Mouse (Mus musculus): ENCODE measurements around the gene Lpp. TPM values are rescaled to one million over a fixed set of nuclear protein-coding genes. Genes with fewer than 3 reads are reported as not detected.

Lpp gene
- polyA plus RNA-seq, 1 experiment from 2014 or later, result 4.8 TPM

- H3K36me3 ChIP-seq (ENCODE audit: control insufficient read depth, insufficient read depth, low read length), result no peaks in the 10 kb centered on the region
- DNase-seq (ENCODE audit: low spot score) (no peak), ATAC-seq (no peak)
- no peaks in the 10 kb centered on the region for H3K27me3 ChIP-seq (replicated peaks; ENCODE audit: control insufficient read depth, insufficient read depth, low read length)
- no peak overlapping the region for H3K4me3 ChIP-seq (ENCODE audit: low read depth, low read length)
- no peaks in the 10 kb centered on the region for H3K4me1 ChIP-seq (ENCODE audit: control insufficient read depth, insufficient read depth, low read length)
- no peak overlapping the region for H3K9ac ChIP-seq (ENCODE audit: low read length)
- no peaks in the 10 kb centered on the region for H3K9me3 ChIP-seq (replicated peaks; ENCODE audit: control insufficient read depth, low read length)
- H3K4me2 ChIP-seq (ENCODE audit: low read length), result no peak overlapping the region
- WGBS, result 94% methylated on average over 2 of the region's 2 CpGs
- no peak overlapping the region for H3K27ac ChIP-seq (ENCODE audit: low read depth, low read length)
Measured at GRCm38 (mm10) chr16:24659049-24659448, 265.7 kb downstream of the Lpp start.

DNA sequence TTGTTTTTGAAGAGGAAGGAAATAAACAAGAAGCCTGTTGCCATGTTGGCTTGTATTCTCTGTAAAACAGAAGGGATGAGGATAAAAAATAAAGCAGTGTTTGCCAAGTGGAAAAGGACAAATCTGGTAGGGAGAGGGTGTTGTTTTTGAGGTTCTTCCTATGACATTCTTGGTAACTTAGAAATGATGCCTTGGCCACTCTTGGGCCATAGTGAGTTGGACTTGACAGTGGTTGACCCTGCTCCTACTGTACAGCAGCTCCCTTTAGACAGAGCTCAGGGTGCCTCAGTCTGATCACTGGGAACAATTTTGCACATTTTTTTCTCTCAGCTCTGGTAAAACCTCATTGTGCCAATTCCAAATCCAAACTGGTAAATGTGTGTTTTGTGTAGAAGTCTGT, 270.8 kb downstream of the Lpp start:
- no peak overlapping the region for H3K4me3 ChIP-seq (ENCODE audit: low read depth, low read length)
- no peaks in the 10 kb centered on the region for H3K36me3 ChIP-seq (ENCODE audit: control insufficient read depth, insufficient read depth, low read length)
- no peak overlapping the region for H3K4me2 ChIP-seq (ENCODE audit: low read length)
- H3K27me3 ChIP-seq (replicated peaks; ENCODE audit: control insufficient read depth, insufficient read depth, low read length), result no peaks in the 10 kb centered on the region
- H3K9me3 ChIP-seq (replicated peaks; ENCODE audit: control insufficient read depth, low read length), result no peaks in the 10 kb centered on the region
- H3K4me1 ChIP-seq (ENCODE audit: control insufficient read depth, insufficient read depth, low read length), result no peaks in the 10 kb centered on the region
- DNase-seq (ENCODE audit: low spot score) (no peak), ATAC-seq (no peak)
- H3K9ac ChIP-seq (ENCODE audit: low read length), result no peak overlapping the region
- no peak overlapping the region for H3K27ac ChIP-seq (ENCODE audit: low read depth, low read length)

DNA sequence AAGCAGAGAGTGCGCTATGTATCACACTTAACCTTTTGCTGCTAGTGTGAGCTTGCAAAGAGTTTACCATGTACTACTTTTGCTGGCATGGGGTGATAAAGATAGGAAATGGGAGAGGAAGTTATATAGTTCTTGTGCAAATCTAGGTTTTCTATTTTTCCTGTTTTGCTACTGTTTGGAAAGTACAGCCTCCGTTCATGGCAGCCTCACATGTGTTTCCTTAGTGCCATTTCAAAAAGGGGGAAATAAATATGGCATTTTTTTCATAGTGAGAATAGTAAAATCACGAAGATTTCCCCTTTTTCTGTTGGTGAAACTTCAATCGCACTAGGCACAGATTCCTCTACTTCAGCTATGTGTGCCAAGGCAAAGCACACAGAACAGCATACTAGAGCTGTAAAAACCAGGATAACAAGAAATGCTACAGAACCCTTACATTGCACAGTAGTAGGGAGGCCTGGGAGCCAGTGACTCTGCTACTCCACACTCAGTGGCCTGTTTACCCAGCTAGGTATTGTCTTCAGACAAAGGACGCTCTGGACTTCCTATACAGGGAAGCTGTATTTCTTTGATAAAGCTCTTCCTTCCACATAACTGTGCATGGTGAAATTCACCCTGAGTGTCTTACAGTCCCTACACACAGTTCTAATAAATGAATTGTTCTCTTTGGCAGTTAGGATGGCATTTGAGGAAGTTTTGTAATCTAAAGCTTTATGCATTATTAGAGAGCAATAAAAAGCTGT, 276.6 kb downstream of the Lpp start:
- WGBS, result 85% methylated on average over 5 of the region's 5 CpGs
- Histone ChIP-seq H3K4me3 (ENCODE audit: low read depth, low read length) (no peak overlapping the region), H3K4me2 (ENCODE audit: low read length) (no peak overlapping the region), H3K9ac (ENCODE audit: low read length) (no peak overlapping the region), H3K27me3 (replicated peaks; ENCODE audit: control insufficient read depth, insufficient read depth, low read length) (no peaks in the 10 kb centered on the region), H3K9me3 (replicated peaks; ENCODE audit: control insufficient read depth, low read length) (no peaks in the 10 kb centered on the region), H3K27ac (ENCODE audit: low read depth, low read length) (no peak overlapping the region), H3K4me1 (ENCODE audit: control insufficient read depth, insufficient read depth, low read length) (no peaks in the 10 kb centered on the region), H3K36me3 (ENCODE audit: control insufficient read depth, insufficient read depth, low read length) (no peaks in the 10 kb centered on the region)
- DNase-seq (ENCODE audit: low spot score), result peak; percentile 17
- no peak for ATAC-seq

- ATAC-seq (no peak), DNase-seq (ENCODE audit: low spot score) (no peak)
- Histone ChIP-seq H3K4me2 (ENCODE audit: low read length) (no peak overlapping the region), H3K9ac (ENCODE audit: low read length) (no peak overlapping the region), H3K36me3 (ENCODE audit: control insufficient read depth, insufficient read depth, low read length) (no peaks in the 10 kb centered on the region), H3K27me3 (replicated peaks; ENCODE audit: control insufficient read depth, insufficient read depth, low read length) (no peaks in the 10 kb centered on the region), H3K4me3 (ENCODE audit: low read depth, low read length) (no peak overlapping the region), H3K9me3 (replicated peaks; ENCODE audit: control insufficient read depth, low read length) (no peaks in the 10 kb centered on the region), H3K27ac (ENCODE audit: low read depth, low read length) (no peak overlapping the region), H3K4me1 (ENCODE audit: control insufficient read depth, insufficient read depth, low read length) (no peaks in the 10 kb centered on the region)
Measured at GRCm38 (mm10) chr16:24678942-24679341, 285.6 kb downstream of the Lpp start.

DNA sequence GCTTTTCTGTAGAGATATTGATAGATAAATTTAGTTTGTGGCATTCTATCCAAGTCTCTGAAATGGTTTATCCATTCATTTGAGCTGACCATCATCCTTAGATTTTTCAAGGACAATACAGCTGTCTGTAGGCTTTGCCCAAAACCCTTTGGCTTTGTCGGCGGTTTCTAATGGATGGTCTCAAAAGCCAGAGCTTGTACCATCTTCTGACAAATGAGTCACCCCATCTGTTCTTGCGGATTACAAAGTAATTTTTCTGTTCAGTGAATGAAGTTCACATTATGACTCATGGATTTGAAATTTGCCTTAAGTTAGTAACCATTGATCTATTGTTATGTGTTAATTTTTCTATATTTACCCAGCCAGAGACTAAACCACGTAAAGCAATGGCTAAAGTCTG, 301.8 kb downstream of the Lpp start:
- no peaks in the 10 kb centered on the region for H3K4me1 ChIP-seq (ENCODE audit: control insufficient read depth, insufficient read depth, low read length)
- DNase-seq (ENCODE audit: low spot score) (no peak), ATAC-seq (no peak)
- no peaks in the 10 kb centered on the region for H3K9me3 ChIP-seq (replicated peaks; ENCODE audit: control insufficient read depth, low read length)
- H3K4me3 ChIP-seq (ENCODE audit: low read depth, low read length), result no peak overlapping the region
- H3K36me3 ChIP-seq (ENCODE audit: control insufficient read depth, insufficient read depth, low read length), result no peaks in the 10 kb centered on the region
- no peak overlapping the region for H3K9ac ChIP-seq (ENCODE audit: low read length)
- no peak overlapping the region for H3K4me2 ChIP-seq (ENCODE audit: low read length)
- H3K27ac ChIP-seq (ENCODE audit: low read depth, low read length), result no peak overlapping the region
- WGBS, result 90% methylated on average over 4 of the region's 4 CpGs
- H3K27me3 ChIP-seq (replicated peaks; ENCODE audit: control insufficient read depth, insufficient read depth, low read length), result no peaks in the 10 kb centered on the region

- Histone ChIP-seq H3K4me2 (ENCODE audit: low read length) (no peak overlapping the region), H3K9me3 (replicated peaks; ENCODE audit: control insufficient read depth, low read length) (no peaks in the 10 kb centered on the region), H3K27ac (ENCODE audit: low read depth, low read length) (no peak overlapping the region), H3K36me3 (ENCODE audit: control insufficient read depth, insufficient read depth, low read length) (no peaks in the 10 kb centered on the region), H3K4me1 (ENCODE audit: control insufficient read depth, insufficient read depth, low read length) (no peaks in the 10 kb centered on the region), H3K4me3 (ENCODE audit: low read depth, low read length) (no peak overlapping the region), H3K27me3 (replicated peaks; ENCODE audit: control insufficient read depth, insufficient read depth, low read length) (no peaks in the 10 kb centered on the region), H3K9ac (ENCODE audit: low read length) (no peak overlapping the region)
- WGBS, result 92% methylated on average over 3 of the region's 3 CpGs
- ATAC-seq (no peak), DNase-seq (ENCODE audit: low spot score) (no peak)
Measured at GRCm38 (mm10) chr16:24704215-24704614, 310.9 kb downstream of the Lpp start.

- no peak overlapping the region for H3K27ac ChIP-seq (ENCODE audit: low read depth, low read length)
- ATAC-seq, result no peak
Measured at GRCm38 (mm10) chr16:24723641-24724040, 330.3 kb downstream of the Lpp start.

DNA sequence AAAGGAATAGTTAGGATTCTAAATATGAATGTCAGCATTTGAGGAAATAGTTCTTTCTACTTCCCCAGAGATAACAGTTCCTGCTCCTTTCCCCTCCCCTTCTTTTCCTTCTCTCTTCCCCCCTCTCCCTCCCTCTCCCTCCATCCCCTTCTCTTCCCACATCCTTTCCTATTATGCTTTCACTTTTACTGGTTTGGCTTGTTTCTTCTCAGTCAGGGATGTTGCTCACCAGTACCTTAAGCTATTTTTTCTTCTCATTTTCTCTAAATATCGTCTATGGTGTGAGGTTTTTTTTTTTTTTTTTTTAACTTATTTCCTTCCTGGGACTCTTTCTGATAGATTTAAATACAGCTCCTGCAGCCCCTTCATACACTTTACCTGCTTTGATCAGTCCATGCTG, 339.4 kb downstream of the Lpp start:
- no peaks in the 10 kb centered on the region for H3K36me3 ChIP-seq (ENCODE audit: control insufficient read depth, insufficient read depth, low read length)
- H3K27ac ChIP-seq (ENCODE audit: low read depth, low read length), result no peak overlapping the region
- no peak for DNase-seq (ENCODE audit: low spot score)
- ATAC-seq, result no peak
- WGBS, result 76% methylated on average over 1 of the region's 1 CpGs
- no peak overlapping the region for H3K9ac ChIP-seq (ENCODE audit: low read length)
- H3K9me3 ChIP-seq (replicated peaks; ENCODE audit: control insufficient read depth, low read length), result no peaks in the 10 kb centered on the region
- no peaks in the 10 kb centered on the region for H3K27me3 ChIP-seq (replicated peaks; ENCODE audit: control insufficient read depth, insufficient read depth, low read length)
- H3K4me2 ChIP-seq (ENCODE audit: low read length), result no peak overlapping the region
- H3K4me3 ChIP-seq (ENCODE audit: low read depth, low read length), result no peak overlapping the region
- H3K4me1 ChIP-seq (ENCODE audit: control insufficient read depth, insufficient read depth, low read length), result no peaks in the 10 kb centered on the region; the same call in 1 of the 2 replicates

More at GRCm38 (mm10) chr16:24723641-24724040, 330.3 kb downstream of the Lpp start:
- no peak overlapping the region for H3K9ac ChIP-seq (ENCODE audit: low read length)
- H3K9me3 ChIP-seq (replicated peaks; ENCODE audit: control insufficient read depth, low read length), result no peaks in the 10 kb centered on the region
- H3K36me3 ChIP-seq (ENCODE audit: control insufficient read depth, insufficient read depth, low read length), result no peaks in the 10 kb centered on the region
- H3K4me1 ChIP-seq (ENCODE audit: control insufficient read depth, insufficient read depth, low read length), result no peaks in the 10 kb centered on the region
- no peaks in the 10 kb centered on the region for H3K27me3 ChIP-seq (replicated peaks; ENCODE audit: control insufficient read depth, insufficient read depth, low read length)
- H3K4me3 ChIP-seq (ENCODE audit: low read depth, low read length), result no peak overlapping the region
- no peak for DNase-seq (ENCODE audit: low spot score)
- no peak overlapping the region for H3K4me2 ChIP-seq (ENCODE audit: low read length)
- WGBS, result 37% methylated on average over 4 of the region's 4 CpGs

DNA sequence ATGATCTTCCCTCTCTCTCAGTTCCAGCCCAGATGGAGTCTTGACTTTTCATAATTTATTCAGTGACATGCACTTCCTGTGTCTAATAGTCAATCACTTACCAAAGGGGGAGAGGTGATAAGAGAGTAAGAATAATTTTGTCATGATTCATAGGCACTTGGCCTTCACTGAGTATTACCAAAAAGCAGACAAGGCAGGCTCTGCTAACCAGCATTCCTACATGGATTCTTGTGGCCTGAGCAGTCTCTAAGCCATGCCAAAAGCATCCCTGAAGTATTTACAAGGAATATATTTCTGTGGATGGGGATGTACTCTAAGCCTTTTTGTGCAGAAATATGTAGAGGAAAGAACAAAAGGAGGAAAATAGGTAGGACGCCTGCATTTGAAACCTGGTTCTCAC, 340.0 kb downstream of the Lpp start:
- DNase-seq (ENCODE audit: low spot score), result no peak

More for the DNA sequence above, 340.0 kb downstream of the Lpp start:
- H3K9me3 ChIP-seq (replicated peaks; ENCODE audit: control insufficient read depth, low read length), result no peaks in the 10 kb centered on the region
- H3K27me3 ChIP-seq (replicated peaks; ENCODE audit: control insufficient read depth, insufficient read depth, low read length), result no peaks in the 10 kb centered on the region
- H3K4me2 ChIP-seq (ENCODE audit: low read length), result no peak overlapping the region
- no peak overlapping the region for H3K27ac ChIP-seq (ENCODE audit: low read depth, low read length)
- H3K4me1 ChIP-seq (ENCODE audit: control insufficient read depth, insufficient read depth, low read length), result peaks cover 5% of the 10 kb centered on the region; the same call in 1 of the 2 replicates
- no peak overlapping the region for H3K4me3 ChIP-seq (ENCODE audit: low read depth, low read length)
- 86% methylated on average over 1 of the region's 1 CpGs for WGBS
- no peak overlapping the region for H3K9ac ChIP-seq (ENCODE audit: low read length)
- ATAC-seq, result no peak
- H3K36me3 ChIP-seq (ENCODE audit: control insufficient read depth, insufficient read depth, low read length), result no peaks in the 10 kb centered on the region
